Mouse (Mus musculus): ENCODE results near the gene Sema3a. TPM values are rescaled to one million over a fixed set of nuclear protein-coding genes. Genes with fewer than 3 reads are reported as not detected.

Gene Sema3a
- polyA plus RNA-seq, 1 experiment, result 0.24 TPM

- Histone ChIP-seq H3K9me3 (replicated peaks; ENCODE audit: control insufficient read depth, insufficient read depth, low read length, poor library complexity, severe bottlenecking) (no peaks in the 10 kb centered on the region), H3K9ac (ENCODE audit: low read depth, poor library complexity, severe bottlenecking) (no peak overlapping the region), H3K4me1 (ENCODE audit: control insufficient read depth, insufficient read depth, low read length) (no peaks in the 10 kb centered on the region), H3K27ac (ENCODE audit: insufficient read depth, low read length) (no peak overlapping the region), H3K27me3 (ENCODE audit: control insufficient read depth, insufficient read depth, low read length, poor library complexity, severe bottlenecking) (no peaks in the 10 kb centered on the region), H3K4me3 (ENCODE audit: low read depth, low read length) (no peak overlapping the region), H3K36me3 (ENCODE audit: control insufficient read depth, insufficient read depth, low read length, poor library complexity, severe bottlenecking) (no peaks in the 10 kb centered on the region)
- TF ChIP-seq EP300 (IDR thresholded peaks at IDR 0.05; ENCODE audit: insufficient read depth, low read depth, low read length) (no peak), CTCF (IDR thresholded peaks at IDR 0.05; ENCODE audit: low read depth, low read length) (no peak), POLR2A (IDR thresholded peaks at IDR 0.05; ENCODE audit: insufficient read depth, low read length) (no peak)
These were observed 423.0 kb downstream of the Sema3a start for GRCm38 (mm10) chr5:13548210-13548554.

GRCm38 (mm10) chr5:13549080-13549479, 423.9 kb downstream of the Sema3a start:
- Histone ChIP-seq H3K36me3 (ENCODE audit: control insufficient read depth, insufficient read depth, low read length, poor library complexity, severe bottlenecking) (no peaks in the 10 kb centered on the region), H3K27ac (ENCODE audit: insufficient read depth, low read length) (no peak overlapping the region), H3K27me3 (ENCODE audit: control insufficient read depth, insufficient read depth, low read length, poor library complexity, severe bottlenecking) (no peaks in the 10 kb centered on the region), H3K4me1 (ENCODE audit: control insufficient read depth, insufficient read depth, low read length) (no peaks in the 10 kb centered on the region), H3K9me3 (replicated peaks; ENCODE audit: control insufficient read depth, insufficient read depth, low read length, poor library complexity, severe bottlenecking) (no peaks in the 10 kb centered on the region), H3K9ac (ENCODE audit: low read depth, poor library complexity, severe bottlenecking) (no peak overlapping the region), H3K4me3 (ENCODE audit: low read depth, low read length) (no peak overlapping the region)
- TF ChIP-seq EP300 (IDR thresholded peaks at IDR 0.05; ENCODE audit: insufficient read depth, low read depth, low read length) (no peak), POLR2A (IDR thresholded peaks at IDR 0.05; ENCODE audit: insufficient read depth, low read length) (no peak), CTCF (IDR thresholded peaks at IDR 0.05; ENCODE audit: low read depth, low read length) (no peak)

GRCm38 (mm10) chr5:13550953-13551352, 425.7 kb downstream of the Sema3a start:
- Histone ChIP-seq H3K9me3 (replicated peaks; ENCODE audit: control insufficient read depth, insufficient read depth, low read length, poor library complexity, severe bottlenecking) (no peaks in the 10 kb centered on the region), H3K4me1 (ENCODE audit: control insufficient read depth, insufficient read depth, low read length) (no peaks in the 10 kb centered on the region), H3K27me3 (ENCODE audit: control insufficient read depth, insufficient read depth, low read length, poor library complexity, severe bottlenecking) (no peaks in the 10 kb centered on the region), H3K4me3 (ENCODE audit: low read depth, low read length) (no peak overlapping the region), H3K9ac (ENCODE audit: low read depth, poor library complexity, severe bottlenecking) (no peak overlapping the region), H3K27ac (ENCODE audit: insufficient read depth, low read length) (no peak overlapping the region), H3K36me3 (ENCODE audit: control insufficient read depth, insufficient read depth, low read length, poor library complexity, severe bottlenecking) (no peaks in the 10 kb centered on the region)
- no peak for TF ChIP-seq POLR2A (IDR thresholded peaks at IDR 0.05; ENCODE audit: insufficient read depth, low read length)

- no peaks in the 10 kb centered on the region for H3K27me3 ChIP-seq (ENCODE audit: control insufficient read depth, insufficient read depth, low read length, poor library complexity, severe bottlenecking)
- no peak for TF ChIP-seq POLR2A (IDR thresholded peaks at IDR 0.05; ENCODE audit: insufficient read depth, low read length)
- no peak for TF ChIP-seq CTCF (IDR thresholded peaks at IDR 0.05; ENCODE audit: low read depth, low read length)
- TF ChIP-seq EP300 (IDR thresholded peaks at IDR 0.05; ENCODE audit: insufficient read depth, low read depth, low read length), result no peak
- no peak overlapping the region for H3K27ac ChIP-seq (ENCODE audit: insufficient read depth, low read length)
- no peaks in the 10 kb centered on the region for H3K4me1 ChIP-seq (ENCODE audit: control insufficient read depth, insufficient read depth, low read length)
- no peak overlapping the region for H3K4me3 ChIP-seq (ENCODE audit: low read depth, low read length)
- no peaks in the 10 kb centered on the region for H3K36me3 ChIP-seq (ENCODE audit: control insufficient read depth, insufficient read depth, low read length, poor library complexity, severe bottlenecking)
- no peak overlapping the region for H3K9ac ChIP-seq (ENCODE audit: low read depth, poor library complexity, severe bottlenecking)
- no peaks in the 10 kb centered on the region for H3K9me3 ChIP-seq (replicated peaks; ENCODE audit: control insufficient read depth, insufficient read depth, low read length, poor library complexity, severe bottlenecking)
These were observed 432.0 kb downstream of the Sema3a start for GRCm38 (mm10) chr5:13557257-13557656.

- TF ChIP-seq CTCF (IDR thresholded peaks at IDR 0.05; ENCODE audit: low read depth, low read length) (no peak), POLR2A (IDR thresholded peaks at IDR 0.05; ENCODE audit: insufficient read depth, low read length) (no peak), EP300 (IDR thresholded peaks at IDR 0.05; ENCODE audit: insufficient read depth, low read depth, low read length) (no peak)
These were observed 448.7 kb downstream of the Sema3a start for GRCm38 (mm10) chr5:13573867-13574266.

GRCm38 (mm10) chr5:13579123-13579522, 453.9 kb downstream of the Sema3a start:
- no peak for TF ChIP-seq CTCF (IDR thresholded peaks at IDR 0.05; ENCODE audit: low read depth, low read length)
- H3K36me3 ChIP-seq (ENCODE audit: control insufficient read depth, insufficient read depth, low read length, poor library complexity, severe bottlenecking), result no peaks in the 10 kb centered on the region

More at GRCm38 (mm10) chr5:13573867-13574266, 448.7 kb downstream of the Sema3a start:
- Histone ChIP-seq H3K4me3 (ENCODE audit: low read depth, low read length) (no peak overlapping the region), H3K4me1 (ENCODE audit: control insufficient read depth, insufficient read depth, low read length) (no peaks in the 10 kb centered on the region), H3K36me3 (ENCODE audit: control insufficient read depth, insufficient read depth, low read length, poor library complexity, severe bottlenecking) (no peaks in the 10 kb centered on the region), H3K9ac (ENCODE audit: low read depth, poor library complexity, severe bottlenecking) (no peak overlapping the region), H3K27ac (ENCODE audit: insufficient read depth, low read length) (no peak overlapping the region), H3K27me3 (ENCODE audit: control insufficient read depth, insufficient read depth, low read length, poor library complexity, severe bottlenecking) (no peaks in the 10 kb centered on the region), H3K9me3 (replicated peaks; ENCODE audit: control insufficient read depth, insufficient read depth, low read length, poor library complexity, severe bottlenecking) (no peaks in the 10 kb centered on the region)

More at GRCm38 (mm10) chr5:13579123-13579522, 453.9 kb downstream of the Sema3a start:
- Histone ChIP-seq H3K27me3 (ENCODE audit: control insufficient read depth, insufficient read depth, low read length, poor library complexity, severe bottlenecking) (no peaks in the 10 kb centered on the region), H3K4me1 (ENCODE audit: control insufficient read depth, insufficient read depth, low read length) (no peaks in the 10 kb centered on the region), H3K9ac (ENCODE audit: low read depth, poor library complexity, severe bottlenecking) (no peak overlapping the region), H3K9me3 (replicated peaks; ENCODE audit: control insufficient read depth, insufficient read depth, low read length, poor library complexity, severe bottlenecking) (no peaks in the 10 kb centered on the region), H3K27ac (ENCODE audit: insufficient read depth, low read length) (no peak overlapping the region), H3K4me3 (ENCODE audit: low read depth, low read length) (no peak overlapping the region)

Measured in ES-Bruce4 (cell line).